Mouse (Mus musculus) liver, embryonic 14.5 days (tissue): ENCODE measurements around the gene Clasp1. TPM values are rescaled to one million over a fixed set of nuclear protein-coding genes. Genes with fewer than 3 reads are reported as not detected.
A peak's percentile ranks its signal among the peaks of the same experiment; 100 is the strongest.

Source experiments
- ATAC-seq: fragments of 200-750 bp; cut with Nextera tagmentation; 2 replicates; pipeline ENCODE4 v1.8.0; 2017; ENCODE audit warnings: moderate number of reproducible peaks, mild to moderate bottlenecking, moderate library complexity; ENCODE audit not compliant: insufficient read depth
- DNase-seq, 3 experiments: peaks; one replicate each; pipeline ENCODE4 v3.0.0-alpha.2; 2012 to 2013; ENCODE audit warnings: low read depth in 3 of 3, low spot score in 3 of 3
- H3K27ac ChIP-seq: fragments of 300-500 bp; sonication (generic); 2 replicates; pipeline ENCODE4 v1.5.1; 2014; ENCODE audit warnings: moderate library complexity, mild to moderate bottlenecking, control low read depth, inconsistent platforms
- H3K27me3 ChIP-seq: fragments of 300-500 bp; sonication (generic); 2 replicates; pipeline ENCODE4 v1.6.1; 2014; ENCODE audit warnings: mild to moderate bottlenecking, low read length, moderate library complexity; ENCODE audit not compliant: control insufficient read depth, insufficient read depth
- H3K36me3 ChIP-seq: fragments of 300-500 bp; sonication (generic); replicated peaks from 2 replicates; pipeline ENCODE4 v1.6.1; 2014; ENCODE audit warnings: low read depth; ENCODE audit not compliant: control insufficient read depth, insufficient read depth
- H3K4me1 ChIP-seq, 2 experiments: fragments of 200-500 bp in 1 of 2; fragments of 300-500 bp in 1 of 2; sonication (generic) in 1 of 2; replicated peaks; 2 replicates each; pipeline ENCODE4 v1.6.1; 2012 to 2014; ENCODE audit warnings: antibody characterized with exemption in 1 of 2, inconsistent platforms in 1 of 2, low read length in 1 of 2; ENCODE audit not compliant: control insufficient read depth in 2 of 2, insufficient read depth in 2 of 2
- H3K4me2 ChIP-seq: fragments of 300-500 bp; sonication (generic); 2 replicates; pipeline ENCODE4 v1.6.1; 2014; ENCODE audit warnings: low read depth, mild to moderate bottlenecking, control low read depth, moderate library complexity
- H3K4me3 ChIP-seq, 2 experiments: fragments of 200-500 bp in 1 of 2; fragments of 300-500 bp in 1 of 2; sonication (generic) in 1 of 2; 2 replicates each; pipeline ENCODE4 v1.5.1; 2012 to 2014; ENCODE audit warnings: low read depth in 2 of 2, low read length in 2 of 2, mild to moderate bottlenecking in 2 of 2, control low read depth in 1 of 2, inconsistent platforms in 1 of 2, moderate library complexity in 1 of 2; ENCODE audit not compliant: insufficient read depth in 1 of 2
- H3K9ac ChIP-seq: fragments of 300-500 bp; sonication (generic); replicated peaks from 2 replicates; pipeline ENCODE4 v1.6.1; 2014; ENCODE audit warnings: mild to moderate bottlenecking, control low read depth, moderate library complexity
- H3K9me3 ChIP-seq: fragments of 300-500 bp; sonication (generic); 2 replicates; pipeline ENCODE4 v1.6.1; 2016; ENCODE audit warnings: low read length, mixed read lengths; ENCODE audit not compliant: control insufficient read depth
- CTCF ChIP-seq: IDR thresholded peaks from 2 replicates; pipeline ENCODE4 v1.5.1; 2016; ENCODE audit warnings: antibody characterized with exemption, low read depth, control low read depth
- EP300 ChIP-seq: IDR thresholded peaks from 2 replicates; pipeline ENCODE4 v1.6.1; 2016; ENCODE audit warnings: antibody characterized with exemption, low read depth
- WGBS: fragments of 180-500 bp; shearing (Covaris S2); extraction: QIAGEN DNeasy Blood & Tissue Kit; methylation state at CpG from one replicate; pipeline ENCODE4 v1.1.7; 2014; ENCODE audit not compliant: insufficient replicate concordance; 5-methylcytosine and 5-hydroxymethylcytosine counted together
- polyA plus RNA-seq, 2 experiments: library from polyadenylated mRNA; depleted of rRNA in 1 of 2; stranded (reverse) in 1 of 2; unstranded in 1 of 2; fragments of >200 nt; fragmentation: Nextera tagmentation in 1 of 2; extraction: Ambion mirVana in 1 of 2; gene quantifications; 2 replicates each; pipeline versions ENCODE4 v1.2.1 to v1.2.3; 2012 to 2014

The Clasp1 gene
- polyA plus RNA-seq, 2 experiments, result 6.5 to 8.8 TPM

DNA sequence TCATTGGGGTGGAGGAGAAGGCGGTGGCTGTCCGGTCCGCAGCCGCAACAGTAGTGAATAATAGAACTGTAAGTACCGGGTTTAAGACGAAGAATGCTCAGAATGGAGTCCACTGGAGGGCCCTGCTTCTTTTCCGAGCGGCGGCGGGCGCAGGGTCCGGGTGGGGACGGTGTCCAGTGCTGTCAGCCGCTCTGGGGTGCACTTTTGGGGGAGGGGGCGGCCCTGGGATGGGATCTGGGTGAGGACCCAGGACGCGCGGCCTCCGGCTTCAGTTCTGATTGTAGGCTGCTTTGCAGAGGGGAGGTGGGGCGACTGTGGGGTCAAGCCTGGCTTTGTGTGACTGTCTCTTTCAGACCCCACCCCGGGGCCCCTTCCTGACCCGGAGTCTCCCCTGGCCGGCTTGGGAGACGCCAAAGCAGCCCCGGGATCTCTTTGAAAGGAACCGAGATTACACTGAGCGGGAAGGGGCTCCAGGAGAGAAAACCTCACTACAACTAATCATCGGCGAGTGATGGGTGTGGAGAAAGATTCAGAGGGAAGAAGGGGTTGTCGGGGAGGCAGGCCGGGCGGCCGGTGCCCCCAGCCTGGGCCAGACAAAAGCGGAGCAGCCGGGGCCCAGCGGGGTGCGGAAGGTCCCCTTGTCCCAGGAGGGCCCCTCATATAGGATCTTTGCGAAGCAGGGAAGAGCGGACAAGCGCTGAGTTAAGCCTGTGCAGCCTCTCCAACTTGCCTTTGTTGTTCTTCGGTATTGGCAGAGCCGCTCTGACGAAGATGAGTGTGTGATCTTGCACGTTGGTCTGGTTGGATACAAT, 802 bp downstream of the Clasp1 start:
- Histone ChIP-seq H3K4me3 (peak overlapping the region; percentile 93 to 99), H3K27ac (peak overlapping the region; percentile 82), H3K4me1 (peaks cover 11 to 13% of the 10 kb centered on the region in 2 experiments), H3K9ac (peak overlapping the region; percentile 100), H3K27me3 (no peaks in the 10 kb centered on the region), H3K9me3 (no peaks in the 10 kb centered on the region), H3K4me2 (peak overlapping the region; percentile 91), H3K36me3 (no peaks in the 10 kb centered on the region; the same call in 1 of the 2 replicates)
- ATAC-seq (peak; percentile 14), DNase-seq (peak in 2 of 3 experiments; percentile 22 to 35)
- under 1% methylated on average over 44 of the region's 44 CpGs for WGBS
- TF ChIP-seq CTCF (no peak), EP300 (no peak)

GRCm38 (mm10) chr1:118390266-118390660, 1.4 kb downstream of the Clasp1 start:
- TF ChIP-seq CTCF (no peak), EP300 (no peak)
- Histone ChIP-seq H3K4me1 (peaks cover 11 to 13% of the 10 kb centered on the region in 2 experiments), H3K27ac (no peak overlapping the region; the same call in 1 of the 2 replicates), H3K36me3 (no peaks in the 10 kb centered on the region; the same call in 1 of the 2 replicates), H3K4me3 (peak overlapping the region; percentile 93 to 99), H3K9ac (peak overlapping the region; percentile 100), H3K27me3 (no peaks in the 10 kb centered on the region), H3K9me3 (no peaks in the 10 kb centered on the region), H3K4me2 (peak overlapping the region; percentile 91)
- ATAC-seq (no peak), DNase-seq (no peak)
- 37% methylated on average over 8 of the region's 8 CpGs for WGBS

DNA sequence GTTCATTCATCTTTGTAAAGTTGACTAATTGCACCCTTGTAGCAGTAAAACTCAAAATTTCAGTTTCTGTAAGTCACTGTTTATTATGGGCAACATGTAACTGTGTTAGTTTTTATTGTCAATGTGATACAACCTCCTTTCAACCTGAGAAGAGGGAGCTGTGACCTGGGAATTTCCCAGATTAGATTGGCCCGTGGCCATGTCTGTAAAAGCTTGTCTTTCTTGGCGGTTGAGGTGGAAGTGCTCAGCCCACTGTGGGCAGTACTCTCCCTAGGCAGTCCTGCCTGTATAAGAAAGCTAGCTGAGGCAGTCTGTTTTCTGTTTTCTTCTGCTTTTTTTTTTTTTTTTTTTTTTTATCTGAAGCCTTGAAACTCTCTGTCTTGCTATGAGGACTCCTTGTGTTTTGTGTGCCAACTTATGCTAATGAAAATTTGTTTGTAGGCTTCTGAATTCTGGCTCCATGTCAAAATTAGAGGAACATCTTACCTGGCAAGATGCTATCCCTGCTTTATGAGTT, 2.1 kb downstream of the Clasp1 start:
- Histone ChIP-seq H3K4me3 (peak overlapping the region in 1 of 2 experiments; percentile 93; a peak in 2 of 4 replicates), H3K9ac (no peak overlapping the region)
- WGBS, result 62% methylated on average over 2 of the region's 2 CpGs

DNA sequence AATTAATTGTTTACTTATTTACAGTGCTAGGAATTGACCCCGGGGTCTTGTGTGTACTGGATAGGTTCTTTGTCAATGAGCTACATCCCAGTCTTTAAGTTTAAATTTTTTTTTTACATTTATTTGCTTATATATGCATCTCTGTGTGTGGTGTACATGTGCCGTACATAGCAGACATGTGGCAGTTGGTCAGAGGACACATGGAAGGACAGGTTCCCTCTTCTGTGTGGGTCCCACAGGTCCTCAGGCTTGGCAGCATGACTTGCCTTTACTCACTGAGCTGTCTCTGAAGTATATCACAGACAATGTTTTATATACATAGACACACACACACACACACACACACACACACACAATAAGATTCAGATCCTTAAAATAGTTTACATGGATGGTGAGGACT, 3.4 kb downstream of the Clasp1 start:
- DNase-seq, result no peak
- Histone ChIP-seq H3K27ac (no peak overlapping the region), H3K27me3 (no peaks in the 10 kb centered on the region), H3K36me3 (no peaks in the 10 kb centered on the region; the same call in 1 of the 2 replicates), H3K9me3 (no peaks in the 10 kb centered on the region), H3K4me3 (no peak overlapping the region), H3K4me2 (no peak overlapping the region), H3K4me1 (peaks cover 11 to 13% of the 10 kb centered on the region in 2 experiments), H3K9ac (no peak overlapping the region)
- no peak for ATAC-seq
- TF ChIP-seq CTCF (no peak), EP300 (no peak)
- 86% methylated on average over 2 of the region's 2 CpGs for WGBS

More for the DNA sequence above, 2.1 kb downstream of the Clasp1 start:
- ATAC-seq (no peak), DNase-seq (peak in 1 of 3 experiments; percentile 44)
- H3K9me3 ChIP-seq, result no peaks in the 10 kb centered on the region
- peak overlapping the region; percentile 91 for H3K4me2 ChIP-seq
- no peak for TF ChIP-seq EP300
- TF ChIP-seq CTCF, result no peak
- peaks cover 11 to 13% of the 10 kb centered on the region in 2 experiments for H3K4me1 ChIP-seq
- H3K36me3 ChIP-seq, result no peaks in the 10 kb centered on the region; the same call in 1 of the 2 replicates
- no peaks in the 10 kb centered on the region for H3K27me3 ChIP-seq
- H3K27ac ChIP-seq, result no peak overlapping the region

GRCm38 (mm10) chr1:118393916-118394315, 5.1 kb downstream of the Clasp1 start:
- Histone ChIP-seq H3K36me3 (no peaks in the 10 kb centered on the region; the same call in 1 of the 2 replicates), H3K4me2 (no peak overlapping the region), H3K4me1 (peaks cover 6 to 12% of the 10 kb centered on the region in 2 experiments), H3K9me3 (no peaks in the 10 kb centered on the region), H3K4me3 (no peak overlapping the region), H3K27ac (no peak overlapping the region), H3K9ac (no peak overlapping the region), H3K27me3 (no peaks in the 10 kb centered on the region)
- 82% methylated on average over 3 of the region's 3 CpGs for WGBS
- DNase-seq, result no peak
- no peak for ATAC-seq
- TF ChIP-seq EP300 (no peak), CTCF (no peak)
